Mouse (Mus musculus) adrenal gland (tissue): ENCODE data around the gene Dus4l.

ENCODE experiments used
- intact Hi-C: fragments of 180-260 bp; cut with DNase I; formaldehyde crosslinking; loops from one replicate; pipeline ENCODE4 v1.15.1; 2025

Gene Dus4l

GRCm38 (mm10) chr12:31594296-31594695 is 60.3 kb downstream of the Dus4l start:
- intact Hi-C loops = no loop called here

GRCm38 (mm10) chr12:31592011-31592410 is 62.6 kb downstream of the Dus4l start:
- intact Hi-C loops = no loop called here
